Mouse (Mus musculus) liver, postnatal 0 days (tissue): ENCODE data around the gene Zmynd15. TPM values are rescaled to one million over a fixed set of nuclear protein-coding genes. Genes with fewer than 3 reads are reported as not detected.

Experiments
- ATAC-seq: fragments of 200-750 bp; cut with Nextera tagmentation; 2 replicates; pipeline ENCODE4 v1.8.0; 2017; ENCODE audit warnings: mild to moderate bottlenecking, moderate library complexity
- DNase-seq: peaks from one replicate; pipeline ENCODE4 v3.0.0-alpha.2; 2016
- H3K27ac ChIP-seq: fragments of 300-500 bp; sonication (generic); 2 replicates; pipeline ENCODE4 v1.5.1; 2014; ENCODE audit warnings: antibody characterized with exemption, moderate library complexity, mild to moderate bottlenecking, low read depth
- H3K27me3 ChIP-seq: fragments of 300-500 bp; sonication (generic); 2 replicates; pipeline ENCODE4 v1.6.1; 2014; ENCODE audit warnings: low read length, control low read depth, mixed read lengths; ENCODE audit not compliant: insufficient read depth
- H3K36me3 ChIP-seq: fragments of 300-500 bp; sonication (generic); replicated peaks from 2 replicates; pipeline ENCODE4 v1.6.1; 2014; ENCODE audit warnings: mild to moderate bottlenecking, control low read depth, low read length, moderate library complexity, mixed read lengths; ENCODE audit not compliant: insufficient read depth
- H3K4me1 ChIP-seq: fragments of 300-500 bp; sonication (generic); 2 replicates; pipeline ENCODE4 v1.6.1; 2014; ENCODE audit warnings: antibody characterized with exemption, mild to moderate bottlenecking, control low read depth; ENCODE audit not compliant: insufficient read depth
- H3K4me2 ChIP-seq: fragments of 300-500 bp; sonication (generic); 2 replicates; pipeline ENCODE4 v1.6.1; 2014; ENCODE audit warnings: low read depth, mild to moderate bottlenecking, low read length, moderate library complexity, mixed read lengths
- H3K4me3 ChIP-seq: fragments of 300-500 bp; sonication (generic); 2 replicates; pipeline ENCODE4 v1.5.1; 2014; ENCODE audit warnings: low read depth, low read length
- H3K9ac ChIP-seq: fragments of 300-500 bp; sonication (generic); replicated peaks from 2 replicates; pipeline ENCODE4 v1.6.1; 2014; ENCODE audit warnings: mild to moderate bottlenecking, moderate library complexity
- H3K9me3 ChIP-seq: fragments of 300-500 bp; sonication (generic); 2 replicates; pipeline ENCODE4 v1.6.1; 2016; ENCODE audit warnings: mild to moderate bottlenecking, control low read depth, low read length, mixed read lengths
- CTCF ChIP-seq: sonication (generic); IDR thresholded peaks from 2 replicates; pipeline ENCODE4 v1.5.1; 2016; ENCODE audit warnings: antibody characterized with exemption, low read depth
- EP300 ChIP-seq: IDR thresholded peaks from 2 replicates; pipeline ENCODE4 v1.6.1; 2016; ENCODE audit warnings: antibody characterized with exemption, low read depth, mild to moderate bottlenecking
- whole genome bisulfite sequencing: fragments of 180-500 bp; shearing (Covaris S2); extraction: QIAGEN DNeasy Blood & Tissue Kit; methylation state at CpG from one replicate; pipeline ENCODE4 v1.1.7; 2014; ENCODE audit not compliant: insufficient replicate concordance; 5-methylcytosine and 5-hydroxymethylcytosine counted together
- microRNA-seq: library from miRNA; unstranded; fragments of <30 nt; microRNA quantifications from one replicate; pipeline ENCODE4, GENCODE M21; 2016
- polyA plus RNA-seq: library from polyadenylated mRNA; unstranded; fragments of >200 nt; fragmentation: Nextera tagmentation; extraction: Ambion mirVana; gene quantifications from 2 replicates; pipeline ENCODE4 v1.2.1, GENCODE M21; 2015

Gene Zmynd15
- polyA plus RNA-seq, 1 experiment from 2014 or later: 0.70 TPM

DNA sequence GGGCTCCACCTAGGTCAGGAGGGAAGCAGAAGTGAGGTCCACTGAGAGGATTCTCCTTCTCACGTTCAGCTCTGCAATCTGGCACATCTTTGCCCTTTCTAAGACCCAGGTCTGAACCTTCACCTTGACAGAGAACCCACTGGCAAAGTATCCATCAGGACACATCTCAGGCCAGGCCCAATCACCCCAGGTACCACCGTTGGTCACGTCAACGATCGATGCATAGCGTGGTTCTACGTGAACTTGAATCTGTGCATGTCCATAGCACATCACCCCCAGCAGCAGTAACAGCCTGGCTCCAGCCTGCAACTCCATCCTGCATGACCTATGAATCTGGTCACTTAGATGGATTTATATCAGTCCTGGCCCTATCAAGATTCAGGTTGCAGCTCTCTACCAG is 55.1 kb downstream of the Zmynd15 start, which contains the start of gene Vmo1:
Gene Vmo1, minus strand, starts transcription at position 329 of the 400 bp plus-strand sequence.
- H3K9ac ChIP-seq: no peak within 1 kb of the TSS
- no peak for DNase-seq

More for the DNA sequence above, 55.1 kb downstream of the Zmynd15 start, which contains the start of gene Vmo1:
- H3K9me3 ChIP-seq: no peaks in the 10 kb centered on the region
- 73% methylated on average over 7 of the region's 7 CpGs for WGBS
- H3K27ac ChIP-seq: no peak within 1 kb of the TSS
- no peak within 1 kb of the TSS for H3K4me2 ChIP-seq
- no peak within 1 kb of the TSS for H3K4me3 ChIP-seq
- H3K36me3 ChIP-seq: no peaks in the 10 kb centered on the region
- H3K27me3 ChIP-seq: no peaks in the 10 kb centered on the region
- H3K4me1 ChIP-seq: 0 out of 2 replicates have a peak, but pooled peaks cover 3% of the 10 kb centered on the region
- no peak for TF ChIP-seq EP300
- TF ChIP-seq CTCF: no peak
- ATAC-seq: no peak

Small RNAs within 50 kb of the gene (microRNA-seq; reads per million reads assigned to microRNA genes)
- 1.2 reads per million for gene Mir7115

Other genes with a start within 250 kb of the Zmynd15 start
- 1.4 and 1.8 TPM in 2 replicates for gene Slc16a11, start 246.7 kb upstream of the Zmynd15 start, polyA plus RNA-seq
- gene Slc16a13, start 238.4 kb upstream of the Zmynd15 start, polyA plus RNA-seq: 1.3 and 1.9 TPM in 2 replicates
- 1.4 and 1.8 TPM in 2 replicates for gene Bcl6b, start 229.6 kb upstream of the Zmynd15 start, polyA plus RNA-seq
- gene 0610010K14Rik, start 221.5 kb upstream of the Zmynd15 start, polyA plus RNA-seq: 48.9 and 55.2 TPM in 2 replicates
- gene Gm21988, start 219.6 kb upstream of the Zmynd15 start, polyA plus RNA-seq: 5.4 and 5.8 TPM in 2 replicates
- 241 TPM in 2 replicates for gene Rnasek, start 219.6 kb upstream of the Zmynd15 start, polyA plus RNA-seq
- 17.8 and 20.0 TPM in 2 replicates for gene Alox12, start 204.1 kb upstream of the Zmynd15 start, polyA plus RNA-seq
- gene Alox12e, start 136.8 kb upstream of the Zmynd15 start, polyA plus RNA-seq: 0.08 TPM in 1 of 2 replicates, not detected in the other
- 0.49 and 0.56 TPM in 2 replicates for gene Alox15, start 107.4 kb upstream of the Zmynd15 start, polyA plus RNA-seq
- 6.1 and 6.4 TPM in 2 replicates for gene Pelp1, start 49.4 kb upstream of the Zmynd15 start, polyA plus RNA-seq
- 20.0 and 21.8 TPM in 2 replicates for gene Arrb2, start 26.8 kb upstream of the Zmynd15 start, polyA plus RNA-seq
- gene Med11, start 7.5 kb upstream of the Zmynd15 start, polyA plus RNA-seq: 14.3 and 15.1 TPM in 2 replicates
- 9.2 and 9.4 TPM in 2 replicates for gene Cxcl16, start 551 bp downstream of the Zmynd15 start, polyA plus RNA-seq
- gene Tm4sf5, start 45.8 kb downstream of the Zmynd15 start, polyA plus RNA-seq: 1.7 and 2.8 TPM in 2 replicates
- 1.0 and 1.4 TPM in 2 replicates for gene Vmo1, start 55.2 kb downstream of the Zmynd15 start, polyA plus RNA-seq
- gene Gltpd2, start 59.8 kb downstream of the Zmynd15 start, polyA plus RNA-seq: 28.0 and 30.8 TPM in 2 replicates
- 317 and 325 TPM in 2 replicates for gene Psmb6, start 65.9 kb downstream of the Zmynd15 start, polyA plus RNA-seq
- gene Gm40193, start 73.5 kb downstream of the Zmynd15 start, polyA plus RNA-seq: not detected in 2 replicates
- 1.6 and 1.8 TPM in 2 replicates for gene Pld2, start 80.6 kb downstream of the Zmynd15 start, polyA plus RNA-seq
- 3.7 and 3.9 TPM in 2 replicates for gene Mink1, start 103.4 kb downstream of the Zmynd15 start, polyA plus RNA-seq
- not detected in 2 replicates for gene 4930544D05Rik, start 156.4 kb downstream of the Zmynd15 start, polyA plus RNA-seq
- 0.19 TPM in 1 of 2 replicates, not detected in the other for gene Chrne, start 159.8 kb downstream of the Zmynd15 start, polyA plus RNA-seq
- 3.5 and 4.1 TPM in 2 replicates for gene Gp1ba, start 179.7 kb downstream of the Zmynd15 start, polyA plus RNA-seq
- 54.8 and 55.3 TPM in 2 replicates for gene Rnf167, start 187.8 kb downstream of the Zmynd15 start, polyA plus RNA-seq
- 140 and 143 TPM in 2 replicates for gene Slc25a11, start 188.0 kb downstream of the Zmynd15 start, polyA plus RNA-seq
- gene Pfn1, start 195.2 kb downstream of the Zmynd15 start, polyA plus RNA-seq: 918 and 940 TPM in 2 replicates
- gene Eno3, start 197.8 kb downstream of the Zmynd15 start, polyA plus RNA-seq: 4.0 and 21.3 TPM in 2 replicates
- gene Spag7, start 210.0 kb downstream of the Zmynd15 start, polyA plus RNA-seq: 36.6 and 42.1 TPM in 2 replicates
- 2.8 and 3.4 TPM in 2 replicates for gene Camta2, start 228.7 kb downstream of the Zmynd15 start, polyA plus RNA-seq
- 8.3 and 10.8 TPM in 2 replicates for gene Inca1, start 240.7 kb downstream of the Zmynd15 start, polyA plus RNA-seq
- gene Kif1c, start 241.1 kb downstream of the Zmynd15 start, polyA plus RNA-seq: 1.8 and 2.2 TPM in 2 replicates